Mouse (Mus musculus) gastrocnemius, adult 18-20 months (tissue): ENCODE results near the gene Scgb2b20. TPM values are rescaled to one million over a fixed set of nuclear protein-coding genes. Genes with fewer than 3 reads are reported as not detected.
"Not testable (repeated sequence)": the region's sequence is repeated elsewhere in the genome, so short reads cannot be mapped to it uniquely, and the experiment has no call there.

Experiments used
- DNase-seq: peaks from one replicate; pipeline ENCODE4 v3.0.0; 2021; ENCODE audit warnings: low spot score
- long read RNA-seq, 2 experiments: library from polyadenylated mRNA; stranded (forward); transcript quantifications; one replicate each; pipeline ENCODE4 v2.0.0; 2021
- total RNA-seq, 2 experiments: library from RNA; stranded (reverse); gene quantifications; 2 replicates each; pipeline ENCODE4 v1.2.3; 2021

Scgb2b20 gene
- not detected for total RNA-seq
- long read RNA-seq, experiment 1: 0 reads
- long read RNA-seq, experiment 2: 0 reads

GRCm38 (mm10) chr7:33366222-33366621 is at the start of gene Scgb2b20:
Gene Scgb2b20 (minus strand): TSS chr7:33366322.
- not testable (repeated sequence) for DNase-seq

- not testable (repeated sequence) for DNase-seq
Measured at GRCm38 (mm10) chr7:33409681-33410080, 43.6 kb upstream of the Scgb2b20 start.

GRCm38 (mm10) chr7:33401650-33402049 is 35.5 kb upstream of the Scgb2b20 start:
- no peak for DNase-seq

- DNase-seq: not testable (repeated sequence)
Measured at GRCm38 (mm10) chr7:33399749-33400148, 33.6 kb upstream of the Scgb2b20 start.

- DNase-seq: not testable (repeated sequence)
Measured at GRCm38 (mm10) chr7:33372934-33373333, 6.8 kb upstream of the Scgb2b20 start, which contains the start of gene Scgb1b20. Gene Scgb1b20 (plus strand): TSS chr7:33373234.

Other genes starting within 250 kb of the Scgb2b20 start
- gene Scgb2b18, start 192.5 kb downstream of the Scgb2b20 start, total RNA-seq: not detected
- gene Scgb1b18, start 180.8 kb downstream of the Scgb2b20 start, total RNA-seq: not detected
- not detected for gene Scgb2b19, start 86.0 kb downstream of the Scgb2b20 start, total RNA-seq
- gene Scgb1b19, start 79.0 kb downstream of the Scgb2b20 start, total RNA-seq: not detected
- not detected for gene Scgb1b20, start 6.9 kb upstream of the Scgb2b20 start, total RNA-seq
- gene Scgb2b21, start 154.1 kb upstream of the Scgb2b20 start, total RNA-seq: not detected